Mouse (Mus musculus): ENCODE measurements around the gene Pwwp2b. TPM values are rescaled to one million over a fixed set of nuclear protein-coding genes. Genes with fewer than 3 reads are reported as not detected.
A peak's percentile ranks its signal among the peaks of the same experiment; 100 is the strongest.

Pwwp2b gene
- polyA plus RNA-seq, 1 experiment: 7.5 TPM

DNA sequence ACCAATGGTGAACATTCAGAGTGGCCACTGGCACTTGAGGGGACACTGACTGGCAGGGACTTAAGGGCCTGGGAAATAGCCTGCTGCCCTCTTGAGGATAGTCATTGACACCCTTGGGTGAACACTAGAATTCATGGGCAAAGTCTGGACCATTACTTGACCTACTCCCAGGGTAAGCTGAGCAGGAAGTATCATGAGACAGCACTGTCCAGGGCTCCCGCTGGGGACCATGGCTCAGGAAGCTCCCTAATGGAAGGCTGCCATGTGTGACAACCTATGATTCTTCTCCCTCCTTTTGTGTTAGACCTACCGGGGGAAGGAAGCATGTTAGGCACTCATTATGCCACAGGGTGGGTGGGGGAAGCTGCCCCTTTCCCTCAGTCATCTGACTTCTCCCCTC is 58.8 kb downstream of the Pwwp2b start:
- TF ChIP-seq POLR2A (IDR thresholded peaks at IDR 0.05; ENCODE audit: insufficient read depth, low read length): no peak
- no peak for TF ChIP-seq EP300 (IDR thresholded peaks at IDR 0.05; ENCODE audit: insufficient read depth, low read depth, low read length)
- no peak for TF ChIP-seq CTCF (IDR thresholded peaks at IDR 0.05; ENCODE audit: low read depth, low read length)
- H3K27me3 ChIP-seq (ENCODE audit: control insufficient read depth, insufficient read depth, low read length, poor library complexity, severe bottlenecking): no peaks in the 10 kb centered on the region
- no peaks in the 10 kb centered on the region for H3K4me1 ChIP-seq (ENCODE audit: control insufficient read depth, insufficient read depth, low read length)
- H3K4me3 ChIP-seq (ENCODE audit: low read depth, low read length): no peak overlapping the region
- H3K36me3 ChIP-seq (ENCODE audit: control insufficient read depth, insufficient read depth, low read length, poor library complexity, severe bottlenecking): no peaks in the 10 kb centered on the region
- no peaks in the 10 kb centered on the region for H3K9me3 ChIP-seq (replicated peaks; ENCODE audit: control insufficient read depth, insufficient read depth, low read length, poor library complexity, severe bottlenecking)
- H3K27ac ChIP-seq (ENCODE audit: insufficient read depth, low read length): no peak overlapping the region
- H3K9ac ChIP-seq (ENCODE audit: low read depth, poor library complexity, severe bottlenecking): no peak overlapping the region

DNA sequence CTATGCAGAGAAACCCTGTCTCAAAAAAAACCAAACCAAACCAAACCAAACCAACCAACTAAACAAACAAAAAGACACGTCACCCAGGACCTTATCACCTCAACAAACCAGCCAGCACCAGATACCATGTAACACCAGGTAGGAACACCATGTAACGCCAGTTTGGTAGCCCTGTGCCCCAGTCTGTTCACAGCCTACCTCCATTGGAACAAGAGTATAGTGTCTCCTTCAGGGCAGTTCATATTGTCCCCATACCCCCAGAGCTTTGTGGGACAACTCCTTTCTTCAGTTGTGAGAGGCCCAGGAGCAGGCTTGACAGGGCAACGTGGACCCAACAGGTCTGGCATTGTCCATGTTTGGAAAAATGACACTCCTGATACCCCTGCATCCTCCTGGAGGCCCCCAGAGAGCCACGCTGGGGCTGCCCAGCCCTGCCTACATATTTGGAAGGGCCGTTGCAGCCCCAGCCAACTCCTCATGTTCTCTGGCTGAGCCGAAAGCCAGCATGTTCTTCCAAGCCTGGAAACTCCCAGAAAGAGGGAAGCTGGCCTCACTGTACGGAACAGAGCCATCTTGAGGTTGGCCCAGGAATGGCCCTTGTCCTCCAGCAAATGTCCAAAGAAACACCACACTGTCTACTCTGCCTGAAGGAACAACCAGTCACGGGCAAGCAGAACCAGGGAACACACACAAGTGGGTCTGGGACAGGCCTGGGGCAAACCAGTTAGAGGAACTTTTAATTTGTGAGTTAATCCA is 60.0 kb downstream of the Pwwp2b start:
- Histone ChIP-seq H3K27me3 (ENCODE audit: control insufficient read depth, insufficient read depth, low read length, poor library complexity, severe bottlenecking) (no peaks in the 10 kb centered on the region), H3K9me3 (replicated peaks; ENCODE audit: control insufficient read depth, insufficient read depth, low read length, poor library complexity, severe bottlenecking) (no peaks in the 10 kb centered on the region), H3K27ac (ENCODE audit: insufficient read depth, low read length) (no peak overlapping the region), H3K36me3 (ENCODE audit: control insufficient read depth, insufficient read depth, low read length, poor library complexity, severe bottlenecking) (no peaks in the 10 kb centered on the region), H3K9ac (ENCODE audit: low read depth, poor library complexity, severe bottlenecking) (no peak overlapping the region), H3K4me3 (ENCODE audit: low read depth, low read length) (no peak overlapping the region), H3K4me1 (ENCODE audit: control insufficient read depth, insufficient read depth, low read length) (no peaks in the 10 kb centered on the region)
- no peak for TF ChIP-seq POLR2A (IDR thresholded peaks at IDR 0.05; ENCODE audit: insufficient read depth, low read length)
- TF ChIP-seq CTCF (IDR thresholded peaks at IDR 0.05; ENCODE audit: low read depth, low read length): peak; percentile 40
- no peak for TF ChIP-seq EP300 (IDR thresholded peaks at IDR 0.05; ENCODE audit: insufficient read depth, low read depth, low read length)

DNA sequence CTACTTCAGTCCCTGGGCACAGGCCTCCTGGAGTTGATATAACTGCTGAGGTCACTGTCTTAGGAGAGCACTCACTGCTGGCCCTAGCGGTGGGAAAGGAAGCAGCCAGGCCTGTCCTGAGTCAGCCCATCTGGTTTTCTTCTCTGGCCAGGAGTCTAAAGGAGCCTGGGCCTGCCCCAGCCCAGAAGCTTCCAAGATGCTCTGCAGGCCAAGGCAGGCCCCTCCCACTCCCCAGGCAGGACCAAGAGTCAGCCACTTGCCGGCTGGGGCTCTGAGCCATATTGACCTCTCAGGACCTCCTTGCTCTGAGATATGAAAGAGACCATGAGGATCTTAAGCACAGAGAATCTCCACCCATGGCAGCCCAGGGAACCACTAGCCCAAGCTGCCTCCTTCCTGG is 60.8 kb downstream of the Pwwp2b start:
- Histone ChIP-seq H3K4me3 (ENCODE audit: low read depth, low read length) (no peak overlapping the region), H3K27ac (ENCODE audit: insufficient read depth, low read length) (no peak overlapping the region), H3K9ac (ENCODE audit: low read depth, poor library complexity, severe bottlenecking) (no peak overlapping the region), H3K4me1 (ENCODE audit: control insufficient read depth, insufficient read depth, low read length) (no peaks in the 10 kb centered on the region), H3K36me3 (ENCODE audit: control insufficient read depth, insufficient read depth, low read length, poor library complexity, severe bottlenecking) (no peaks in the 10 kb centered on the region), H3K9me3 (replicated peaks; ENCODE audit: control insufficient read depth, insufficient read depth, low read length, poor library complexity, severe bottlenecking) (no peaks in the 10 kb centered on the region), H3K27me3 (ENCODE audit: control insufficient read depth, insufficient read depth, low read length, poor library complexity, severe bottlenecking) (no peaks in the 10 kb centered on the region)
- no peak for TF ChIP-seq EP300 (IDR thresholded peaks at IDR 0.05; ENCODE audit: insufficient read depth, low read depth, low read length)
- TF ChIP-seq CTCF (IDR thresholded peaks at IDR 0.05; ENCODE audit: low read depth, low read length): no peak
- TF ChIP-seq POLR2A (IDR thresholded peaks at IDR 0.05; ENCODE audit: insufficient read depth, low read length): no peak

DNA sequence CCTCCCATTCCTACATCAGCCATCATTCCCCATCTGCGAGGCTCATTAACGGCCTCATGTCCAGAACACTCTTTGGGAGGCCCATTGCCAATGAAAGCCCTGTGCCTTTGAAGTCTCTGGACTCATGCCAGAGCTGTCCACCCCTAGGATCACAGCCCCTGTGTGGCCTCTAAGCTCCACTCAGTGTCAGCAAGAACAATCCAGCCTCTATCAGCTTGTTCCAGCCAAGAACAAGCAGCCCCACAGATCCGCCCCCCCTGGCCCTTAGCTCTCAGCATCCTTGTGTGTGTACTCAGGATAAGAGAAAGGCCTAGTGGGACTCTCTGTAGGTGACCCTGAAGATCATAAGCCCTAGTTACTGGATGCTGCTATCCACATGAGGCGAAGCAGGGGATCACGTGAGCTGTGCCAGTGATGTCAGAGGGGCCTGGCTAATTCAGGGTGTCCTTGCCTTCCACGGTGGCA is 62.2 kb downstream of the Pwwp2b start:
- H3K9ac ChIP-seq (ENCODE audit: low read depth, poor library complexity, severe bottlenecking): no peak overlapping the region
- H3K36me3 ChIP-seq (ENCODE audit: control insufficient read depth, insufficient read depth, low read length, poor library complexity, severe bottlenecking): no peaks in the 10 kb centered on the region
- no peak overlapping the region for H3K4me3 ChIP-seq (ENCODE audit: low read depth, low read length)
- no peaks in the 10 kb centered on the region for H3K9me3 ChIP-seq (replicated peaks; ENCODE audit: control insufficient read depth, insufficient read depth, low read length, poor library complexity, severe bottlenecking)
- no peak overlapping the region for H3K27ac ChIP-seq (ENCODE audit: insufficient read depth, low read length)
- no peaks in the 10 kb centered on the region for H3K27me3 ChIP-seq (ENCODE audit: control insufficient read depth, insufficient read depth, low read length, poor library complexity, severe bottlenecking)
- no peaks in the 10 kb centered on the region for H3K4me1 ChIP-seq (ENCODE audit: control insufficient read depth, insufficient read depth, low read length)
- TF ChIP-seq EP300 (IDR thresholded peaks at IDR 0.05; ENCODE audit: insufficient read depth, low read depth, low read length) (no peak), CTCF (IDR thresholded peaks at IDR 0.05; ENCODE audit: low read depth, low read length) (no peak), POLR2A (IDR thresholded peaks at IDR 0.05; ENCODE audit: insufficient read depth, low read length) (no peak)

DNA sequence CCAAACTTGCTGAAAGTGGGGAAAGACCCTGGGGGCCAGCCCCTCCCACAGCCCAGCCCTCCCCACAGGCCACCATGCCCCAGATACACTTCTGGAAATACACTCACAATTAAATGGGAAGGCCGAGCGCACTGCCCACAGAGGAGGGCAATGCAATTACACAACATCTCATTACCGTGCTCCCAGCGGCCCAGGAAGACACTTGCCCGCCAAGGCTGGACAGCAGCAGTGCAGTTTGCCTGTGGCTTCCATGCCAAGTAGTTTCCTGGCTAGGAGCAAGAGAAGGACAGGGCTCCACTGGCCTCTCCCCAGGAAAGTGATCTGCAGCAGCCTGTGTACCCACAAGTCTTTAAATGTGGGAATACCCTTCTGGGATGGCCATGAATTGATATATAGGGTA is 64.4 kb downstream of the Pwwp2b start:
- no peaks in the 10 kb centered on the region for H3K4me1 ChIP-seq (ENCODE audit: control insufficient read depth, insufficient read depth, low read length)
- no peak overlapping the region for H3K9ac ChIP-seq (ENCODE audit: low read depth, poor library complexity, severe bottlenecking)
- no peak overlapping the region for H3K27ac ChIP-seq (ENCODE audit: insufficient read depth, low read length)
- no peak overlapping the region for H3K4me3 ChIP-seq (ENCODE audit: low read depth, low read length)
- H3K36me3 ChIP-seq (ENCODE audit: control insufficient read depth, insufficient read depth, low read length, poor library complexity, severe bottlenecking): no peaks in the 10 kb centered on the region
- TF ChIP-seq POLR2A (IDR thresholded peaks at IDR 0.05; ENCODE audit: insufficient read depth, low read length) (no peak), CTCF (IDR thresholded peaks at IDR 0.05; ENCODE audit: low read depth, low read length) (no peak)
- H3K9me3 ChIP-seq (replicated peaks; ENCODE audit: control insufficient read depth, insufficient read depth, low read length, poor library complexity, severe bottlenecking): no peaks in the 10 kb centered on the region
- H3K27me3 ChIP-seq (ENCODE audit: control insufficient read depth, insufficient read depth, low read length, poor library complexity, severe bottlenecking): no peaks in the 10 kb centered on the region

DNA sequence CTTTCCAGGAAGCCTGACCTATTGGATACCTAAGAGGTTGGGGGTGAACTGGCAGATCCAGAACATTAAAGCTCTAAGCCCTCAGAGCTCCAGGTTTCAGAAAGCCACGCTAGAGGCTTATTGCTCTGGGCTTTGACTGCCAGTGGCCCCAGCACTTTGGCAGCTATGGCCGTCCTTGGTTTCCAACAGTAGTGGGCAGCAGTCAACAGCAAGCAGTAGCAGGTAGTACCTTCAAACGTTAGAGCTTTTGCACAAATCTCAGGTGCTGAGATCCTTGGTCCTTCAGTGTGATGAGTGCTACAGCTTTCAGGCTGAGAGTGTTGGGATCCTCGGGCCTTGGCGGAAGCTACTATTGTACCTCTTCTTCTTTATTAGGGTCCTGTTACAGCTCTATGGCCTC is 65.1 kb downstream of the Pwwp2b start:
- H3K4me3 ChIP-seq (ENCODE audit: low read depth, low read length): no peak overlapping the region
- H3K9ac ChIP-seq (ENCODE audit: low read depth, poor library complexity, severe bottlenecking): no peak overlapping the region
- H3K9me3 ChIP-seq (replicated peaks; ENCODE audit: control insufficient read depth, insufficient read depth, low read length, poor library complexity, severe bottlenecking): no peaks in the 10 kb centered on the region
- H3K27me3 ChIP-seq (ENCODE audit: control insufficient read depth, insufficient read depth, low read length, poor library complexity, severe bottlenecking): no peaks in the 10 kb centered on the region
- H3K27ac ChIP-seq (ENCODE audit: insufficient read depth, low read length): no peak overlapping the region
- no peaks in the 10 kb centered on the region for H3K36me3 ChIP-seq (ENCODE audit: control insufficient read depth, insufficient read depth, low read length, poor library complexity, severe bottlenecking)
- no peaks in the 10 kb centered on the region for H3K4me1 ChIP-seq (ENCODE audit: control insufficient read depth, insufficient read depth, low read length)
- no peak for TF ChIP-seq EP300 (IDR thresholded peaks at IDR 0.05; ENCODE audit: insufficient read depth, low read depth, low read length)
- no peak for TF ChIP-seq POLR2A (IDR thresholded peaks at IDR 0.05; ENCODE audit: insufficient read depth, low read length)
- TF ChIP-seq CTCF (IDR thresholded peaks at IDR 0.05; ENCODE audit: low read depth, low read length): no peak

All from ES-Bruce4 (cell line).